Mouse (Mus musculus) thymus, postnatal 36 days (tissue): ENCODE data around the gene Zfp146.
"Not testable (repeated sequence)": the region's sequence is repeated elsewhere in the genome, so short reads cannot be mapped to it uniquely, and the experiment has no call there.

Experiments used
- DNase-seq, 2 experiments: peaks; one replicate each; pipeline ENCODE4 v3.0.0; 2022; ENCODE audit warnings: mixed read lengths in 2 of 2

Gene Zfp146

GRCm38 (mm10) chr7:30169583-30170282 is at the start of gene Zfp146:
Gene Zfp146 (minus strand): TSS chr7:30169750.
- DNase-seq, result peak; percentile 85 to 89

GRCm38 (mm10) chr7:30217277-30217676 is 47.7 kb upstream of the Zfp146 start:
- no peak for DNase-seq

- peak; percentile 61 to 65 for DNase-seq
Observed at GRCm38 (mm10) chr7:30216723-30217151, 47.2 kb upstream of the Zfp146 start.

- no peak for DNase-seq
Observed at GRCm38 (mm10) chr7:30215875-30216274, 46.3 kb upstream of the Zfp146 start.

GRCm38 (mm10) chr7:30213881-30214280 is 44.3 kb upstream of the Zfp146 start:
- no peak for DNase-seq

GRCm38 (mm10) chr7:30211025-30211424 is 41.5 kb upstream of the Zfp146 start:
- DNase-seq, result no peak

GRCm38 (mm10) chr7:30206364-30206763 is 36.8 kb upstream of the Zfp146 start:
- not testable (repeated sequence) for DNase-seq

GRCm38 (mm10) chr7:30205383-30205782 is 35.8 kb upstream of the Zfp146 start:
- DNase-seq, result peak in 1 of 2 experiments; percentile 39

- DNase-seq, result no peak
Observed at GRCm38 (mm10) chr7:30204380-30204779, 34.8 kb upstream of the Zfp146 start.

- no peak for DNase-seq
Observed at GRCm38 (mm10) chr7:30202895-30203690, 33.5 kb upstream of the Zfp146 start.

GRCm38 (mm10) chr7:30200661-30201060 is 31.1 kb upstream of the Zfp146 start:
- not testable (repeated sequence) for DNase-seq

- DNase-seq, result no peak
Observed at GRCm38 (mm10) chr7:30200200-30200599, 30.6 kb upstream of the Zfp146 start.

GRCm38 (mm10) chr7:30199498-30200139 is 30.1 kb upstream of the Zfp146 start:
- DNase-seq, result no peak

- DNase-seq, result peak; percentile 52 to 54
Observed at GRCm38 (mm10) chr7:30198481-30198971, 29.0 kb upstream of the Zfp146 start, which contains the start of gene Capns1. Gene Capns1 (minus strand): TSS chr7:30198811.

GRCm38 (mm10) chr7:30197592-30198129 is 28.1 kb upstream of the Zfp146 start:
- DNase-seq, result no peak

- no peak for DNase-seq
Observed at GRCm38 (mm10) chr7:30196171-30196570, 26.6 kb upstream of the Zfp146 start.

GRCm38 (mm10) chr7:30195461-30195860 is 25.9 kb upstream of the Zfp146 start:
- DNase-seq, result no peak

- peak; percentile 92 to 94 for DNase-seq
Observed at GRCm38 (mm10) chr7:30194884-30195283, 25.3 kb upstream of the Zfp146 start.

- DNase-seq, result peak in 1 of 2 experiments; percentile 32
Observed at GRCm38 (mm10) chr7:30194101-30194831, 24.7 kb upstream of the Zfp146 start.

- peak; percentile 59 to 68 for DNase-seq
Observed at GRCm38 (mm10) chr7:30193581-30194100, 24.1 kb upstream of the Zfp146 start.

- no peak for DNase-seq
Observed at GRCm38 (mm10) chr7:30193013-30193412, 23.5 kb upstream of the Zfp146 start.

- no peak for DNase-seq
Observed at GRCm38 (mm10) chr7:30192088-30192487, 22.5 kb upstream of the Zfp146 start.
